Mouse (Mus musculus): ENCODE data around the gene Tpt1. TPM values are rescaled to one million over a fixed set of nuclear protein-coding genes. Genes with fewer than 3 reads are reported as not detected.
"Not testable (repeated sequence)": the region's sequence is repeated elsewhere in the genome, so short reads cannot be mapped to it uniquely, and the experiment has no call there.

Gene Tpt1
- total RNA-seq (2021), result 2,613 and 2,647 TPM in 2 replicates
- long read RNA-seq, transcript Tpt1-201 (6 exons, 1,169 nt), result major isoform, 407 of 440 reads
- long read RNA-seq, partial matches to known transcripts, result 26 of 440 reads
- long read RNA-seq, other reads (novel, unspliced or antisense), result 3 of 440 reads

- peak; percentile 100 for DNase-seq
Measured at GRCm38 (mm10) chr14:75844867-75845697, at the start of gene Tpt1. TSS of gene Tpt1 (plus strand) at chr14:75845093.

- no peak for DNase-seq
Measured at GRCm38 (mm10) chr14:75795918-75796317, 49.0 kb upstream of the Tpt1 start.

- DNase-seq, result no peak
Measured at GRCm38 (mm10) chr14:75797769-75798386, 47.0 kb upstream of the Tpt1 start.

GRCm38 (mm10) chr14:75807800-75808199 lies 37.1 kb upstream of the Tpt1 start:
- peak; percentile 78 for DNase-seq

- DNase-seq, result no peak
Measured at GRCm38 (mm10) chr14:75809931-75810330, 35.0 kb upstream of the Tpt1 start.

- no peak for DNase-seq
Measured at GRCm38 (mm10) chr14:75818528-75818927, 26.4 kb upstream of the Tpt1 start.

- no peak for DNase-seq
Measured at GRCm38 (mm10) chr14:75819341-75819740, 25.6 kb upstream of the Tpt1 start.

GRCm38 (mm10) chr14:75820007-75820406 lies 24.9 kb upstream of the Tpt1 start:
- peak; percentile 58 for DNase-seq

GRCm38 (mm10) chr14:75826851-75827410 lies 18.0 kb upstream of the Tpt1 start:
- DNase-seq, result no peak

- DNase-seq, result no peak
Measured at GRCm38 (mm10) chr14:75828221-75828620, 16.7 kb upstream of the Tpt1 start.

GRCm38 (mm10) chr14:75828866-75829806 lies 15.8 kb upstream of the Tpt1 start:
- peak; percentile 87 for DNase-seq

- not testable (repeated sequence) for DNase-seq
Measured at GRCm38 (mm10) chr14:75829817-75830216, 15.1 kb upstream of the Tpt1 start.

GRCm38 (mm10) chr14:75832031-75832430 lies 12.9 kb upstream of the Tpt1 start:
- no peak for DNase-seq

- DNase-seq, result no peak
Measured at GRCm38 (mm10) chr14:75832982-75833381, 11.9 kb upstream of the Tpt1 start.

- DNase-seq, result peak; percentile 19
Measured at GRCm38 (mm10) chr14:75833546-75834250, 11.2 kb upstream of the Tpt1 start.

GRCm38 (mm10) chr14:75834251-75834738 lies 10.6 kb upstream of the Tpt1 start:
- peak; percentile 60 for DNase-seq

GRCm38 (mm10) chr14:75834739-75835381 lies 10.0 kb upstream of the Tpt1 start:
- DNase-seq, result peak; percentile 34

- no peak for DNase-seq
Measured at GRCm38 (mm10) chr14:75836579-75836978, 8.3 kb upstream of the Tpt1 start.

GRCm38 (mm10) chr14:75837048-75837916 lies 7.6 kb upstream of the Tpt1 start:
- DNase-seq, result no peak
